Mouse (Mus musculus) embryo, embryonic 11.5 days (tissue): ENCODE results near the gene Shisa4.
A peak's percentile ranks its signal among the peaks of the same experiment; 100 is the strongest.
"Not testable (repeated sequence)": the region's sequence is repeated elsewhere in the genome, so short reads cannot be mapped to it uniquely, and the experiment has no call there.

ENCODE experiments used
- DNase-seq: peaks from one replicate; pipeline ENCODE4 v3.0.0-alpha.2; 2012; ENCODE audit warnings: low read depth, low spot score

Shisa4 gene

DNA sequence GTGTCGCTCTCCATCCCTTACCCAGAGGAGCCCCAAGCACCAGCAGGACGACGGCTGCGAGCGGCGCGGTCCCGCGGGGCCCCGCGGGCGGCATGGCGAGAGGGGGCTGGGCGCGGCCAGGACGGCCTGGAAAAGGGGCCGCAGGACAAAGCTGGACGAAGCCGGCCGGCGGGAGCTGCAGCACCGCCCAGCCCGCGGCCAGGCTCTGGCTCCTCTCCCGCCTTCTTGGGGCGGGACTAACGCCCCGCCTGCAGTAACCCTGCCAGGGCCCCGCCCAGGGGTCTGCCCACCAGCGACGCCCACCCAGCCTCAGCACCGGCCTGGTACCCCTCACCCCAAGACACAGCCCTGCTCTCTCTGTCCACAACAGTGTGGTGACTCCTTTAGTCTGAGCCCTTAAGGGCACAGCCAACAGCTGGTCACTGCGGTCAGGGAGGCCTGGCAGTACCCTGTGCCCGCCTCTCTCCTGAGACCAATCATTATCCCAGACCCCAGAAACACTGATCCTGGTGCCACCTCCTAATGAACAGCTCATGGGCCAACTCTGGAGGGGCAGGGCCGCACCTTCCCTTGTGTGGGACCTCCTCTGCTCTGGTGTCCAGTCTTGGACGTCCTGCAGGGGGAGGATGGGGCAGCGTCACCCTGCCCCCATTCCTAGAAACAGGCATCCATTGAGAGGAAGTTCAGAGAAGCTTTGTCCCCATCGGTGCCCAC is at the start of gene Shisa4:
TSS of gene Shisa4 (minus strand) at position 370 of the 714 bp plus-strand sequence.
- peak; percentile 63 for DNase-seq

DNA sequence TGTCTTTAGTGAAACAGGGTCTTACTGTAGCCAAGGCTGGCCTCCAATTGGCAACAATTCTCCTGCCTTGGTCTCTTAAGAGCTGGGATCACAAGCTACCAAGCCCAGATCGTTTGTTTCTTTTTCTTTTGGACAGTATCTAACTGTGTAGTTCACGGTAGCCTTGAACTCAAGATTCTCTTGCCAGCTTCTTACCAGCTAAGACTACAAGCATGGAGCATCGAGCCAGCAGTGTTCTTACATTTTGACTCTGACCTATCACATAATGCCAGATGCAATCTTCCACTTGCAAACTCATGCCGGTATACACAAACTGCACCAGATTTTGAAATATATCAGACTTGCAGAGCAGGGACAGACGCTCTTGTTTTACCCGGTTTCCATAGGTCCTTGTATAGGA is 47.7 kb upstream of the Shisa4 start:
- no peak for DNase-seq

DNA sequence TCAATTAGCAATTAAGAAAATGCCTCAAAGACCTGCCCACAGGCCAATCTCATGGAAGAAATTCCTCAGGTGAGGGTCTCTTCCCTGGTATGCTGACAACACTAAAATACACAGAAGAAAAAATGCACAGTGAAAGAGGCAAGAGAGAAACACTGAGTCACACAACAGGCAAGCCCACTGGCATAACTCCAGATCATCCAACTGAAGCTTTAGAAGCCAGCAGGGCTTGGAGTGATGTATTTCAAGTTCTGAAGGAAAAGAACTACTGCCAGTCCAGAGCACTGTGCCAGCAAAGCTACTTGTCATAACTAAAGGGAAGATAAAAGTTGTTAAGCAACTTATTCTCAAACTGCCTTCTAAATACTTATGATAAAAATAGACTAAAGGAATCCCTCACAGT is 39.0 kb upstream of the Shisa4 start:
- DNase-seq, result no peak

DNA sequence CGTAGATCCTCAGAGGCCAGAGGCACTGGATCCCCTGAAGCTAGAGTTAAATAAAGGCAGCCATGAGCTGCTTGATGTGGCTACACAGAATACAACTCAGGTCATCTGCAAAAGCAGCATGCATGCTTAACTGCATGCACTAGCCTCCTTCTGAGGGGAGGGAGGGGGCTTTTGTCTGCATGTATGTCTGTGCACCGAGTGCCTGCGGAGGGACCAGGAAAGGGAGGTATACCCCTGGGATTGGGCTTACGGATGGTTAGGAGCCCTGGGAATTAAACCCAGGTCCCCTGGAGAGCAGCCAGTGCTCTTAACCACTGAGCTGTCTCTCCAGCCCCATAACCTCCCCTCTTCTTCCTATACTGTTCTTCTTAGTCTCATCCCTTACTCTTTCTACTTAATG is 37.1 kb upstream of the Shisa4 start:
- no peak for DNase-seq

DNA sequence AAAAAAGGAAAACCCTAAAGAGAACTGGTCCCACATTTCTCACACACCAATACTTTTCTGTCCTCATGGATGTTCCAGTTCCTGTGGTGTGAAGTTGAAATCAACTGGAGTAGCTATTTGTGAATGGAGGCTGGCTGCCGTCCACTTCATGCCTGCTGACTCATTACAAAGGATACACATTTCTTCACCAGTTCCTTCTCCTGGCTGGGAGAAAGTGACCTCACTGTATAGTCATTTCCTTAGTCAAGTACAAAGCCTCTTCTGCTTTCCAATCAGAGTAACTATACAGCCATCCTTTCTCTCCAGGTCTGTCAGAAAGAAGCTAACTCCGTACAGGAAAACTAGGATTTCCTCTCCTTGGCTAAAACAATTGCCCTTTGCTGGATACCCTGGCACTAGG is 35.9 kb upstream of the Shisa4 start:
- DNase-seq, result no peak

DNA sequence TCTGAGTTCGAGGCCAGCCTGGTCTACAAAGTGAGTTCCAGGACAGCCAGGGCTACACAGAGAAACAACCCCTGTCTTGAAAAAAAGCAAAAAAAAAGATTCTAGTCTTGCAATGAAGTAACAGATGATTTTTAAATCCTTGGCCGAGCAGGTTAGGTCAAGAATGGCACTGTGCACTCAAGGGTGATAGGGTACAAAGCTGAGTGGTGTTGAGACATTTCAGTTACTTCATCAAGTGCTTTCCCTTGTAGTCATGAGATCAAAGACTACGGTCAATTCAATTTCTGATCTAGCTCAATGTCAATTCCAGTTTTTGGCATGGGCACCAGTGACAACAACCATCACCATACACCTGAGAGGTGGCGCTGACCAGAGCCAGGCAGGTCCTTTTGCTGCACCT is 33.9 kb upstream of the Shisa4 start:
- DNase-seq, result no peak

DNA sequence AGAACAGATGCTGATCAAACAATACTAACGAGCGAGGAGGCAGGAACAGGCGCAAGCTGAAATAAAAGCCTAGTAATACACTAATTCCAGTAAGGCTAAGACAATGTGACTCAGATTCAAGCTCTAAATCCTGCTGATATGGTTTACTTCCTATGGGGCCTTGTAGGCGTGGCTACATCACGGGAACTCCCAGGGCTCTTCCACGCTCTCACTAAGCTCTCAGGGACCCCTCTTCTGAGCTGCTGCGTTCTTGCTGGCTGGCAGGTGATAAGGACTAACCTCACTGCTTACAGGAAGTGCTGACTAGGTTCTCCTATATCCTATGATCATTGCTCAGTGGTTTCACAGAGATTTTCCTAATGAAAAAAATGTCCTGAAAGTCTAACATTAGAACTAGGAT is 30.3 kb upstream of the Shisa4 start:
- DNase-seq, result no peak

DNA sequence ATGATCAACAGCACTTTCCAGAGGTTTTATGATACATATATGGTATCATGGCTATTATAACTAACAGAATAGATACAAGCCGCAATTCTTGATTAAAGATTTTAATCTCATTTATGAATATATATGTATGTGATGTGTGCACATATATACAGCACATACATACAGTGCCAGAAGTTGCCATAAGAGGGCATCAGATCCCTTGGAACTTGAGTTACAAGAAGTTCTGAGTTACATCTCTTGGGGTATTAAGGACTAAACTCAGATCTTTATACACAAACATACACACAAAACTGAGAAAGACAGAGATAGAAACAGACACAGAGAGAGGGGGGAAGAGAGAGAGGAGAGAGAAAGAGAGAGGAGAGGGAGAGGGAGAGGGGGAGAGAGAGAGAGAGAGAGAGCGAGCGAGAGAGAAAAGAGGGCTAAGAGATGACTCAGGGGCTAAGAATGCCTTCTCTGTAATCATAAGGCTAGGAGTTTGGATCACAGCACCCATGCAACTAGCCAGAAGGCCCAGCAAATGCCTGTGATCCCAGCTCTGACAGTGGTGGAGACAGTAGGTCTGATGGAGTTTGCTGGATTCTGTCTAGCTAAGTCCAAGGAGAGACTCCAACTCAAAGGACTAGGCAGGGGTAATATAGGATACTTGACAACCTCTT is 26.5 kb upstream of the Shisa4 start:
- DNase-seq, result no peak

DNA sequence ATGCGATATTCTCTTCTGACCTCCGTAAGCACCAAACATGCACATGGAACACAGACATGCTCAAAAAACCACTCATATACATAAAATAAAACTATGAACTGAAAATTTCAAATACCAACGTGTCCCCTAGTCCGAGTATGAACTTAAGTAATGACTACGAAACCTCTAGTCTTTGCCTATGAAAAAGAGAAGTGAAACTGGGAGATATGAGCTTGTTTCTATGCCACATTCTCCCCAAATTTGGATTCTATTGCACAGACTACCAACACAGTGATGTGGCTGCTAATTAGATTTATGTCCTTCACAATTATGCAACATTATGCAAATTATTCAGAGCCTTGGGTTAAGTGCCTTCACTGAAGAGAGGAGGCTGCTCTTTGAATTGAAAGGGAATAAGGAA is 24.4 kb upstream of the Shisa4 start:
- DNase-seq, result no peak

DNA sequence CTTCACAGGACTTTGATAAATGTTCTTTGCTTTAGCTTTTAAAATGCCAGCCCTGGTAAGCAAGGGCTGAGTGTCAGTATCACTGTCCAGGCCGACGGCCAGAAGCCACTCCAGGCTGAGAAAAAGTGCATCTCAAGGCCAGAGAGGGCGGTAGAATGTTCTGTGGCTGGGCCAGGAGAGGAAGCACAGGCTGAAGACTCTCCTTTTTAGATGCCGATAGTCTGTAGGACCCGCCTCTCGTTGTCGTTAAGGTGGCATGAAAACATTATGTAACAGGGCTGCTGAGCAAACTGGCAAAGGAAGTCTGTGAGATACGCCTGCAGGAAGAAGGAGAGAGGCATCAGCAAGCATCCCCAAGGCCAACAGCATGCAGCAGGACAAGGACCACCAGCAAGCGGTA is 10.1 kb upstream of the Shisa4 start:
- DNase-seq, result no peak

DNA sequence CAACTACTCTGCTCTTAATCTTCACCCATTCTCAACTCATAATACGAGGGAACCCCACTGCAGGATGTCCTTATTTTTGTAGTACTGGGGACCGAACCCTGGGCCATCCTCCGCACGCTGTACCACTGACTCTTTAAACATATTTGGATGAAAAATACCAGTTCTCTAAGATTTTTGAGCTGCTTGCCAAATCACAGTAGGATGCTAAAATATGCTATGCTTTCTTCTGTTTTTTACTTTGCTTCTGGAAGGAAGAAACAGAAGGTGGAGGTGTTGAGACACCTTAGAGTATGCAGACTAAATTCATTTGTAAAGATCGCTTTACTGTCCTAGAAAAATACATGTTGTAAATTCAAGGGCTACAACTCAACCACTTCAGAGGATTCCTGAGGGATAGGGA is 9.1 kb upstream of the Shisa4 start:
- no peak for DNase-seq

DNA sequence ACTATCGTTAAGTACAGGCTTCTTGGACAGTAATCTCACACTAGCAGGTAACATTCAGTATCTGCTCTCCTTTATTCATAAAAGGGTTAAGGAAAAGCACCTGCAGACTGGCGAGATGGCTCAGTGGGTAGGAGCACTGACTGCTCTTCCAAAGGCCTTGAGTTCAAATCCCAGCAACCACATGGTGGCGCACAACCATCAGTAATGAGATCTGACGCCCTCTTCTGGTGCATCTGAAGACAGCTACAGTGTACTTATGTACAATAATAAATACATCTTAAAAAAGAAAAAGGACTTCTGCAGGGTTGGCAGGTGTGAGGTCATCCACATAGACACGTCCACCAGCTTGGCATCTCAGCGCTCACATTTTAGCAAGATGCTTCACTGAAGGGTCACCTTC is 6.5 kb upstream of the Shisa4 start:
- DNase-seq, result not testable (repeated sequence)

DNA sequence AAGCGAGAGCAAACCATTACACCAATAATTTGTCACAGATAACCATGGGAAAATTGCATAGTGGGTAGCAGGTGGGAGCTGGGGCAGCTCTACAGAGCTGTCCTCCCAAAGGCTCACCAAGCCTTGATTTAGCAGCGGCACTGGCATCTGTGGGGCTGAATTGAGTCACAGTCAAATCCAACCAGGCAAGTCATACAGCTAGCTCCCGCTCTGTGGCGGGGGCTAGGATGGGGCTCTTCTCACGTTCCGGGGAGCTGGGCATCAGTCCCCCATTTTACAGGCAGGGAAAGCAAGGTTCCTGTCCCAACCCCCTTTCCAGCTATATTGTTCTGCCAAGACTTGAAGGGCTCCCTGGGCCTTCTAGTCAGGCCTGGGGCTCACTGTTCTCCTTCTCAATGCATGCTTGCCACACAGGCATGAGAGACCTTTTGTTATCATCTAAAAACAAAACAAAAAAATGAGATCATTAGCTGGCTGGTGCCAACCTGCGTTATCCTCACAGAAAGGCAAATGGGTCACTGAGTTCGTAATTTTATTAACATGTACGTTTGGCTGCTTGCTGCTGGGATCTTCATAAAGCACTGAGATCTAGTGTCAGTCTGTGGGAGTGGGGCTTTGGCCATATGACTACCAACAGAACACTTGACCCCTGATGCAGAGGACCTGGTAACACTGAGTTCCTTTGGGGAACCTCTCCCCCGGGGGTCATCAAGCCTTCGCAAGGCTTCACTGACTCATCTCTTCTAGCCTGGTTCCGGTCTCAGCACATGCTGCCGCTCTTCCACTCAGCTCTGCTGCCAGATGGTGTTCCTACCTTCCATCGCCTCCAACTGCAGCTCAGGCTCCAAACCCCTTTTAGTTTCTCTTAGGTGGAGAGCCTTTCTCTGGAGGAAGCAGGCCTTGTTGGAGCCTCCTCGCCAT is 5.3 kb upstream of the Shisa4 start:
- no peak for DNase-seq

DNA sequence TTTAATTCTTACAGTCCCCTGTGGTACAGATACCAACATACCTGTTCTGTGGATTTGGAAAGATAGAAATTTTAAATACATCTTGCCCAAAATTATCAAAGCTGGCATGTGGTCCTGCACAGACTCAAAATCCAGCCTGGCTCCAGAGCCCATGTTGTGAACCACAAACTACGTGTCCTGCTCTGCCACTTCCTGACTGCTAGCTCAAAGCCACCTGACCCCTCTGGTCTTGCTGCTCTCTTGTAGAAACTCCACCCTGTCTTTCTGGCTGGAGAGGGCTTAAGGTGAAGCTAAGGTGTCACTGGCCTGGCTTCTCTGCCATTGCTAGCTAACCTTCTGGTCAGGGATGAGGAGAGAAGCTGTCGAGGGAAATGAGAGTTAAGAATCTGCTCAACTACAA is 4.0 kb upstream of the Shisa4 start:
- no peak for DNase-seq

DNA sequence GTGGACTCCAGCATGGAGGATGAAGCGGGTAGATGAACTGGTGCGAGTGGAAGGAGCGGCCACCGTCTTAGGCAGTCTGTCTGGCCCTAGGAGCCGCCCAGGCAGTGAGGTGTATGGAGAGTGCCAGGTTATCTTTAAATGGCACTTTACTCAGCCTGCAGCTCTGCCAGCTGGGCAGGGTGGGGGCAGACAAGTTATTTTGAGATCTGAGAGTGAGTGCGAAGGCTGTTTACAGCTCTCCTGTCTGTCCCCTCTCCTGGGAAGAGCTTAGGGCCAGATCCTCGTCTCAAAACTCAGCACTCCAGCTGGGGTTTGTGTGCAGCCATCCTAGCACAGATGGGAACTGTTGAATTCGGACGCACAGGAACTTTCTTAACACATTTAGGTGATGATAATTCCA is 3.5 kb upstream of the Shisa4 start:
- DNase-seq, result no peak

DNA sequence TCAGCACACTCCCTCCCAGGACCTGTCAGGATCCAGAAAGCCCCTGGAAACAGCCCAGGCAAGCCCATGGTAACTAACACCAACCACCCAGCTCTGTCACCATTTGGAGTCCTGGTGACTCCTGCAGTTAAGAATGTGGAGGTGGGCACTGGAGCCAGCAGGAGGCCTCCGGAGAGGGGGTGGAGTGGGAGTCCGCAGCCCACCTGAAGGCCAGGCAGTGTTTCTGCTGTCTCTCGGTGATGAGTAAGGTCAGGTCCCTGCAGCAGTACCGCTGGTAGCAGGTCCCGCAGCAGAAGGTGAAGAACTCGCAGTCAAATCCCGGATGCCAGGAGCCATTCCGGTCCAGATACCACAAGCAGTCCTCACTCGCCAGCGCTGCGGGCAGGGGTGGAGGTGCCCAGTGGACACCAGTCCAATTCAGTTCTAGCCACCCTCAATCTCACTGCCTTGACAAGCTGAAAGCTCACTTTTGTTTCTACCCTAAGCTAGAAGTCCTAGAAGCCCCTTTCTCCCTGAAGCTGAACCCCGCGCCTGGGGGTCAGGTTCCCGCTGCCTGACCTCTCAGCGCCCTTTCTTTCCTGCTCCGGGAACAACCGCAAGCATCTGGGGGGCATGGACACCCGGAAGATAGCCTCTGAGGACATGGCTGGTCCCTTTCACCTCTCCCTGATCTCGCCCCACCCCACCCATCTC is 716 bp downstream of the Shisa4 start:
- DNase-seq, result no peak

DNA sequence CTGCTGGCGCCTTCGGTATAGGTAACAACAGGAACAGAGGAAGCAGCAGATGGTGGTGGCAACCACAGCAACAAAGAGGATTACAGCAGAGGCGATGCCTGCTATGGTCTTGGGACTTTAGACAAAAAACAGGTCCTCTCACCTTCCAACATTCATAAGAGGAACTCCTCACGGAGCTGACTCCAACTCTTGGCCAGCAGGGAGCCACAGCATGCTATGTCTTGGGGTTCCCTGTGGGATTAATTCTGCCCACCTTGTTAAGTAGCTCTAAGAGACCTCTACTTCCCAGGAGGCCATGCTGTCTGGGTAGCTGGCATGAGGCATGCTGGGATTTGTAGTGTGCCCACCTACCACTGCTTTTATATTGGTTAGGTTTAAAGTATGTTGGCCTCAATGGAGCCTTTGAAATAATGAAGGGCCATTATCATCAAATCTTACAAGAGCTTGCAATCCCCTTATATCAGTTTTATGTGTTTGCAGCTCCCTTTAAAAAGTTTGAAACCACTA is 1.8 kb downstream of the Shisa4 start:
- DNase-seq, result no peak

DNA sequence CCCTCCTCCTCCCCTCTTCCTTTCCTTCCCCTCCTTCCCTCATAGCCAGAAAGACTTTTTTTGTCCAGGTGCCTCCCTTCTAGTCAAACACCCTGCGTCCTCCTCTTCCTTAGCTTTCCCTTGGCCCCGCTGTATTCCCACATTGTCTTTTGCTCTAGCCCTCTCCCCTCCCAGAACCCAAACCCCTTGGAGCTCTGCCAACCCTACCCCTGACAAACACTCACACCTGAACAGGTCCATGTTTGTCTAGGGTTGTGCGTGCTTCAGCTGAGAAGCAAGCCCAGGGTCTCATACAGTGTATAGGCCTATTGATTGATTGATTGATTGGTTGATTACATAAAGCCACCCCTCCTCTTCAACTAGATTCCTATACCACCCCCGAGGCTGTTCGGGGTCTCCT is 5.6 kb downstream of the Shisa4 start:
- DNase-seq, result no peak

DNA sequence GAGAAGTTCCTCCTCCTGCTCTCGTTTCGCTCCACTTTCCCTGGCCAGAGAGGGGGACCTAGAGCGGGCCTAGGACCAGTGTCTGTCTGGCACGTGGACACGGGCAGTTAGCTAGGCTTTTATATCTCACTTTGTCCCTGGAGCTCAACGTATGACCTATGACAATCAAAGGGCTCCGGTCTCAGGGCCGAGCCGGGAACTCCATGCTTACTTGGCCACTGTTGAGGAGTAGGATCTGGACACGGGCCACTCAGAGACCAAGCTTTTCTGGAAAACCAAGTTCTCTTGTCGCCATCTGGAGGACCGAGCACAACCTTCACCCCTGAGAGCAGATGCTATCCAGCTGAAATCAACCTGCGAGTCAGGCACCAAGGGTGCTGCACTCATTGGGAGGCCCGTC is 6.1 kb downstream of the Shisa4 start:
- no peak for DNase-seq

DNA sequence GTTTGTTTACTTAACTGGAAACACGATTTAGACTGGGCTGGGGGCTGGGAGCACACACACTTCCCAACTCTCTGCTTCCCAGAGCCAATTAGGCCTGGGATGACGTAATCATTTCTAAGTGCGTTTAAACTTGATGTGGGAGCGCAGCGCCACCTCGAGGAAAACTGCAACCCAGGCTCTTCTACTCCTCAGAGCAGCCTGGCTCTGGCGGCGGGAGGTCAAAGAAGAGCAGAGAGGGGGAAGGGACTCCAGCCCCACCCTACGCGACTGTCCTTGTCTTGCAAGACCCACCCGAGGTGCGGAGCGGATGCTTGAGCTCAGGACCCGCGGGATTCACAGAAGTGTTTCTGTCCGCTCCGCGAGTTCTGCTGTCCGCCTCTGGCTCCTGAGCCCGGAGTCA is 6.8 kb downstream of the Shisa4 start:
- peak; percentile 86 for DNase-seq

DNA sequence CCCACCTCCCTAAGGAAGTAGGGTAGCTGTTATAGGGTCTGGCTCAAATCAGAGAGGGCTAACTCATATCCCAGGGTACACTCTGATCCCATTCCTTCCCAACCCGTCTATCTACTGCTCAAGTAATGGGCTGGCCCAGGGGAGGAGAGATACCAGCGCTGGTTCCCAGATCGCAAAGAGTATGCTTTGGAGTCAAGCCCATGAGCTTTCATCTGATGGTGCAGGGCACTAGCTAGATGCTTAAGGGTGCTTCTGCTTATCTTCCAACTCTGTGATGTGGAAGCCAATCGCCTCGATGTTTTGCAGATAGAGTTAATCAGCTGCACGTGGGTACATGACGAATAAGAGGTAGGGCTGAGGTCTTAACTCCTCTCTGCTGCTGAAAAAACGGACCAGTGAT is 7.4 kb downstream of the Shisa4 start:
- DNase-seq, result no peak

DNA sequence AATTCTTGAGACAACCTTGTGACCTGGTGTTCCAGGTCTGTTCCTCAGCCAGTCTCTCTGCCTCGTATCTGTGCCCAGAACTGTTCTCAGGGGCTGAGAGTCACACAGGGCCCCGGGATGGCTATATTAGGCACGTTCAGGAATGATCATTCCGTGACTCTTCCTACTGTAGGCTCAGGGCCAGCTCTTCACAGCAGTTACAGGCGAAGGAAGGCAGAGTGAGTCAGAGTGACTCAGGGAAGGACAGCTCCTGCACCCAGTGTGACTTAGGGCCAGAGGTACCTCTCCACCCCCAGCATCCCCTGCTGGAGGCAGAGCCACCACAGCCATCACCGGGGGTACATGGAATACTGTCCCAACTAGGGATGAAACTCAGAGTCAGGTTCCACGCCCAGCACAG is 8.0 kb downstream of the Shisa4 start:
- DNase-seq, result no peak
